Mouse (Mus musculus) T-helper 17 cell (primary cell): Measurements from ENCODE around the gene Eprs.

ENCODE experiments used
- in situ Hi-C, 2 experiments: fragments of 300-600 bp; cut with MboI, MseI; formaldehyde crosslinking; loops; 1 replicate in 1 of 2; 2 replicates in 1 of 2; pipeline ENCODE4 v1.15.1; 2025; ENCODE audit warnings: high pct_unique_total_duplicates in 2 of 2

The Eprs gene

GRCm38 (mm10) chr1:185356246-185356645 is 6.6 kb upstream of the Eprs start:
- in situ Hi-C loops = loop anchor here in 1 of 2 experiments (10.0 kb wide), 1 partner anchor 1981 kb away; no protein-coding TSS in a partner anchor

- in situ Hi-C loops = loop anchor here in 1 of 2 experiments (10.0 kb wide), 1 partner anchor 1983 kb away; no protein-coding TSS in a partner anchor
Measured at GRCm38 (mm10) chr1:185358211-185358610, 4.6 kb upstream of the Eprs start.

- in situ Hi-C loops = no loop called here
Measured at GRCm38 (mm10) chr1:185363526-185364182, 810 bp downstream of the Eprs start.

GRCm38 (mm10) chr1:185364183-185364540 is 1.3 kb downstream of the Eprs start:
- in situ Hi-C loops = no loop called here

GRCm38 (mm10) chr1:185367383-185367782 is 4.5 kb downstream of the Eprs start:
- in situ Hi-C loops = loop anchor here in 1 of 2 experiments (5.0 kb wide), 1 partner anchor 45 kb away; no protein-coding TSS in a partner anchor

- in situ Hi-C loops = loop anchor here in 1 of 2 experiments (5.0 kb wide), 1 partner anchor 42 kb away; no protein-coding TSS in a partner anchor
Measured at GRCm38 (mm10) chr1:185369979-185370378, 7.1 kb downstream of the Eprs start.

GRCm38 (mm10) chr1:185376390-185376789 is 13.5 kb downstream of the Eprs start:
- in situ Hi-C loops = no loop called here

- in situ Hi-C loops = no loop called here
Measured at GRCm38 (mm10) chr1:185377429-185377828, 14.6 kb downstream of the Eprs start.

- in situ Hi-C loops = no loop called here
Measured at GRCm38 (mm10) chr1:185401615-185402014, 38.8 kb downstream of the Eprs start.

- in situ Hi-C loops = no loop called here
Measured at GRCm38 (mm10) chr1:185404021-185404420, 41.2 kb downstream of the Eprs start.

- in situ Hi-C loops = no loop called here
Measured at GRCm38 (mm10) chr1:185405921-185406320, 43.1 kb downstream of the Eprs start.

GRCm38 (mm10) chr1:185409831-185410230 is 47.0 kb downstream of the Eprs start:
- in situ Hi-C loops = loop anchor here in 1 of 2 experiments (5.0 kb wide), 1 partner anchor 43 kb away; no protein-coding TSS in a partner anchor

- in situ Hi-C loops = no loop called here
Measured at GRCm38 (mm10) chr1:185418011-185418410, 55.2 kb downstream of the Eprs start.

- in situ Hi-C loops = no loop called here
Measured at GRCm38 (mm10) chr1:185419805-185420204, 57.0 kb downstream of the Eprs start.

GRCm38 (mm10) chr1:185420776-185421175 is 57.9 kb downstream of the Eprs start:
- in situ Hi-C loops = no loop called here

GRCm38 (mm10) chr1:185426583-185426982 is 63.7 kb downstream of the Eprs start:
- in situ Hi-C loops = no loop called here

- in situ Hi-C loops = no loop called here
Measured at GRCm38 (mm10) chr1:185430488-185430887, 67.6 kb downstream of the Eprs start.

- in situ Hi-C loops = no loop called here
Measured at GRCm38 (mm10) chr1:185431245-185431997, 68.6 kb downstream of the Eprs start.

- in situ Hi-C loops = no loop called here
Measured at GRCm38 (mm10) chr1:185431998-185432317, 69.1 kb downstream of the Eprs start.

GRCm38 (mm10) chr1:185433112-185433511 is 70.3 kb downstream of the Eprs start:
- in situ Hi-C loops = no loop called here

GRCm38 (mm10) chr1:185438841-185439580 is 76.2 kb downstream of the Eprs start:
- in situ Hi-C loops = no loop called here
